Mouse (Mus musculus): ENCODE data around the gene Ndufs1.
"Not testable (repeated sequence)": the region's sequence is repeated elsewhere in the genome, so short reads cannot be mapped to it uniquely, and the experiment has no call there.

The Ndufs1 gene

DNA sequence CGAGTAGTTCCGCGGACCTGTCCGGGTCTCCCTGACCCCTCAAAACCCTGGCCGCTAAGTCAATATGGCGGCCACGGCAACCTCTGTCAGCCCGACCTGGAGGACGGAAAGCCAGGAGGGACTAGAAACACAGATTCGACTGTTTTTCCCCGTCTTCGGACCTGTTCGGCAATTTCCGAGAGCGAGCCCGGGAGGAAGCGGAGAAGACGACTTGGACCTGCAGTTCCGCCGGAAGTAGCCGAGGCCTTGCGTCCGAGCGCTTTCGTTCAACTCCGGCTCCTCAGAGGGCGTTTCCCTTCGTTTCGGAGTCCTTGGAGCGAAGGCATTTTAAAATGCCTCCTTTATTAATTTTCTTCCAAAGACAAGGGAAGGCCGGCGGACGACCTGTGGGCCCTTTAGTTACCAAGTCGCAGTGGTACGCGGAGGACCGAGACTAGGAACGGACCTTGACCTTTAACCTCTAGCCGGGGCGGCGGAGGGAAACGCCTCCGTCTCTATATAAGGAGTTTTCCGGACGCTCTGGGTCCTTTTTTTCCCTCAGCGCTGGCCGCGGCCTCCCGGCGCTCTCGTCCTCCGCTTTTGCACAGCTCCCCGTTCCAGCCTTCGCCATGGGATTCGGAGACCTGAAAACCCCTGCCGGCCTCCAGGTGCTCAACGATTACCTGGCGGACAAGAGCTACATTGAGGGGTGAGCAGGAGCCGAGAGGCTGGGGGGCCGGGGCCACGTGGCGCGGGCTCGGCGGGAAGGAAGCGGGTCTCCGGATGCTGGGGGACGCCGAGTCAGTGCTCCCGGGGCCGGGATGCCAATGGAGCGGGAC lies at the start of gene Ndufs1, which contains the start of gene Eef1b2:
TSS of gene Ndufs1 (minus strand) at position 230 of the 818 bp plus-strand sequence.
TSS of gene Eef1b2 (plus strand) at position 222 of the 818 bp plus-strand sequence.
- DNase-seq, result peak; percentile 92 to 95

DNA sequence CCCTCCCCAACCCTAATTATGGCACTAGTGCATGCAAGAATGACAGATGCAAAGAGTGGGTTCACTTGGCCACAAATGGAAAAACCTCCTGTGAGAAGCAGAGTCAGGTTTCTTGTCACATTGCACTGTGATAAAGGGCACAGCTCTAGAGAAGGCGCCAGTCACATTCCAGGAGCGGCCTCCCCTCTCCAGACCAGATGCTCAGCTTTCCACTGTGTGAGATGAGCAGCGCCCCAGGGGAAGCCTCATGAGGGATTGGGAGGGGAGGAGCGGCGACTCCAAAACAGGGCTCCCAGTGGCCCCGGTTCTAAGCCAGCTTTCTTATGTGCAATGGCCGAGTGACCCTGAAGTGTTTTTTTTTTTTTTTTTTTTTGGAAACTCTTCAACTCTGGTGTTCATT lies 49.3 kb upstream of the Ndufs1 start:
- no peak for DNase-seq

DNA sequence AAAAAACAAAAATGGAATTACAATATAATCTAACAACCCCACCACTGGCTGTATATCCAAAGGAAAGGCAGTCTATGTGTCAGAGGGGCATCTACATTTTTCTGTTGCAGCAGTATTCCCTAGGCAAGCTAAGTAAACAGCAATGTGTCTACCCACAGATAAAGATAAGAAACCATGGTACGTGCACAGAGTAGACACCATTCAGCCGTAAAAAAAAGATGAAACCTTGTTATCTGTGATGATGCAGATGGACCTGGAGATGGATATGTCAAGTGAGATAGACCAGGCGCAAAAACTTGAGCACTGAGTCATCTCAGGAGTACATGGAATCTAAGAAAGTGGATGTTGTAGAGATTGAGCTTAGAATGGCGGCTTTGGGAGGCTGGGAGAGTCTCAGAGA lies 48.4 kb upstream of the Ndufs1 start:
- no peak for DNase-seq

DNA sequence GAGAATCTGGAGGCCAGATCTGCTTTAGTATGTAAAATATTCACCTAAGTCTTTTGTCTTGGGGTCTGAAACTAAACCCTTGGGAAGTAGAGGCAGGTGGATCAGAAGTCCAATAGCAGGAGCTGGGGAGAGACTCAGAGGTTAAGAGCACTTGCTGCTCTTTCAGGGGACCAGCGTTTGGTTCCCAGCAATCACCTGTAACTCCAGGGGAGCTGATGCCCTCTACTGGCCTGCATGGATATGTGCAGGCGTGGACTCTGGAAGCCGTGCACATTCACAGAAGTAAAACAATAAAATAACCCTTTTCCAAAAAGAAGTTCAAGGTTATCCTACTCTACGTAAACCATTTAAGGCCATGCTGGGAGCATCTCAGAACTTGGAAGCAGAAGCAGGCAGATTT lies 42.6 kb upstream of the Ndufs1 start:
- DNase-seq, result no peak

DNA sequence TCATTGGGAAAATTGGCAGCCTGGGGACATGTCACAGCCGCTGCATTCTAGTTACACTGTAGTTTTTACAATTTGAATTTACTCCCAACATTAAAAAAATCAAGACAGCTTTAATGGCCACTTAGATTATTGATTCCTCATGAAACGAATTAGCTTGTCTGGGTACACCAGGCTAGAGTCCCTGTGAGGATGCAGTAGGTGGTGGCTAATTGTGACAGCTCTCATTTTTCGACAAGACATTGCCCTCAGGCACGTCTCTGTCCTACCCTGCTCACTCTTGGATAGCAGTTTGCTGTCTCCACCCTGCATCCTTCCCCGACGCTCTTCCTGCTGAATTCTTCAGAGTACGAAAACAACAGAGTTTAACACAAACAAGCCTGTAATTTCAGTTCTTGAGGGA lies 38.0 kb upstream of the Ndufs1 start:
- DNase-seq, result no peak

DNA sequence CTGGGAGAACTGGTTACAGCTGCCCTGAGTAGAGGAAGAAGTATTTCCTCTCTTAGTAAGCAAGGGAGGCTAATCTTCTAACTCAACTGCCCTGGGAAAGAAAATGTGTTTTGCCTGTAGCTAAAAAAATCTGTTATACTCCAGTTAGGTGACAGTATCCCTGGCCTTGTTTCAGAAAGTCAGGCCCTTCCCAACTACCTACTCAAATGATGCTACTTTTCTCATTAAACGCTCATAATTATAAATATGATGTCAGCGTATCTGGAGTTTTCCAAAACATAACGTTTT lies 37.6 kb upstream of the Ndufs1 start, which contains the start of gene Gpr1:
TSS of gene Gpr1 (minus strand) at position 273 of the 288 bp plus-strand sequence.
- DNase-seq, result no peak

DNA sequence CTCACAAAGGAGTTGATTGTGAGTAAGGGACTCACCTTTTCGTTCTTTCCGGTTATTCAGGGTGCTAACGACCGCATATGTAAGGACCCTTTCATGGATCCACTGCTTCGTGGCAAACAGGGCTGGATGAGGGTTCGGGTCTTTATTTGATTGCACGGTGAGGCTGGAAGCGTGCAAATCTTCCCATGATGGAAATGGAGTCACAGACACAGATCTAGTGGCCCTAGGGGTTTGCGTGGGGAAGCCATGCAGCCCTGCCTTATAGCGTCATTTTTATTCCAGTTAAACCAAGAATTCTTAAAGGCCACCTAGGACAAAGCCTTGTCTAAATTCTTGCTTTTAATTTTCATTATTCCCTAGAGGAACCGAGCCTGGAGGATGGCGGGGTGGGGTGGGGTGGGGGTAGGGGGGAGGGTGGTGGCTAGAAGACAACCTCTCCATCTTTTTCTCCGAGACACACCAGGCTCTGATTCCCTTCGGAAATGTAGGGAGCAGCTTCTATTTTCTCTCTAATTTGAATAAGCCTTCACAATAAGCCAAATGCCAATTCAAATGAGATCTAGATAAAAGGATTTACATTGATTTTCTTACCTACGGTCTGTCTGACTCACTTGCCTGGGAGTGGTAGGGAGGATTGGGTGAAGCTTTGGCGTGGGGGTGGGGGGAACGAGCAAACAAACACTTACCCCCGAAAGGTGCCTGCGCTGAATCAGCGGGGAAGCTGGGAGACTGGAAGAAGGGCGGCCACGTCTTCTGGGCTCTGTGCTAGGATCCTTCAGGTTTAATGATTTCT lies 37.0 kb upstream of the Ndufs1 start:
- DNase-seq, result no peak

DNA sequence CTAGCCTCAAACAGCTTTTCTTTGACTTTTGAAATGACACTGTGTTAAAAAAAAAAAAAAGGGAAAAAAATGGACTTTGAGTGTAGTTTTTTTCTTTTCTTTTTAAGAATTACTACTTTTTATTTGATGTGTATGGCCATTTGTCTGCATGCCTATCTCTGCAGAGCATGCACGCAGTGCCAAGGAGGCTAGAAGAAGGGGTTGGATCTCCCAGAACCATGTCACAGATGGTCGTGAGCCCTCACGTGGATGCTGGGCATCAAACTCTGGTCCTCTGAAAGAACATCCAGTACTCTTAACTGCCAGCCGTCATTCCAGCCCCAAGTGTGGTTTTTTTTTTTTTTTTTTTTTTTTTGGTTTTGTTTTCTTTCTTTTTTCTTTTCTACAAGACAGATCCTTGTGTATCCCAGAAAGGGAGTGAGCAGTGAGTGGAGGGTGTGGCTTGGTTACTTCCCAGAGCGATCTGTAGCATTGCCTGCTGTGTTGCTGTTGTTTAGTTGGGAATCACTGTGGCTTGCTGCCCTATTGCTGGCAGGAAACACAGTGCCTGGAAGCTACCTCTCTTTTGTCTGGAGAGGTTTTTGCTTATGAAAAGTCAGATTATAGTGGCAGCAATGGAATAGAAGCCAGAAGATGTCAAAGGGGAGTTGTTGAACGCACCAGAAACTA lies 33.4 kb upstream of the Ndufs1 start:
- no peak for DNase-seq

DNA sequence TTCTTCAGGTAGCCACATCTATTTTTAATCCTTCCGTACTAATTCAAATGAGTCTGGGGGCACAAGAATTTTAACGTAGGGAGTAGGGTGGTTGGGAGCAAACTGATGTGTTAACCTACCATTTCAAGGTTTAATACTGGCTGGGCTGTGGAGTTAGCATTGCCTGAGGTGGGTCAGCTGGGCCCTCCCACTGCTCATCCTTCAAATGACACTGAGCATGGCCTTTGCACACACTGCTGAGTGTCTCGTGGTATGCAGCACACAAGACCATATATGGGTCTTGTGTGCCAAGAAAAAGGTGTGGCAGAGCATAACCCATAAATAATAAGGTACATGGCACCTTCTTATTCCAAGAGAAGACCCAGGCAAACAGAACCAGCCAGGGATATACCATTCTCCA lies 31.0 kb upstream of the Ndufs1 start:
- no peak for DNase-seq

DNA sequence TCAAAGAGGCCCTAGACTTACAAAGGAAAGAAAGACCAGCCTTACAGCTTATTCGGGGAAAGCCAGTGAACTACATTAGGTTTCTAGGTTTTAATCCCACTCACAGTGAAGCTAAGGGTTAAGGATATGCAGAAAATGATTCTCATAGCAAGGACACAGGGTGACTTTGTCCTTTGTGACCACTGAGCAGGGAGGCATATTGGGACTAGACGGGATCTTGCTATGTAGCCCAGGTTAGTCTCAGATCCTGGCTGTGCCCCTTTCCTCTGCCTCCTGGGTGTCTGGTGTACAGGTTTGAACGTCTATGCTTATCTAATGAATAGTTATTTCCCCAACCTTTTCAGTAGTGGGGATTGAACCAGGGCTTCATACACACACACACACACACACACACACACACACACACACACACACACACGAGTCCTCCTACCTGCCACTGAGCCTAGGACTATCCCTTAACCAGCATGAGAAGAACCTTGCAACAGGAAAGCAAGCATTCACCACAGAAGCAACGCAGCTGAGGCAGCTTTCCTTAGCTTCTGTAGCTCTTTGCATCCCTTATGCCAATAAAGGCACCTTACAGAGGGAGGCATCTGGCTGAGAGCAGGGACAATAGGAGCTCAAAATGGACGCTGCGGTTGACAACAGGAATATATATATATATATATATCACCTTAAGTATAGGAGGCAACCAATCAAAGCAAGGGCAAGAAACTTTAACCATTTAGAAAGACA lies 28.2 kb upstream of the Ndufs1 start:
- no peak for DNase-seq

DNA sequence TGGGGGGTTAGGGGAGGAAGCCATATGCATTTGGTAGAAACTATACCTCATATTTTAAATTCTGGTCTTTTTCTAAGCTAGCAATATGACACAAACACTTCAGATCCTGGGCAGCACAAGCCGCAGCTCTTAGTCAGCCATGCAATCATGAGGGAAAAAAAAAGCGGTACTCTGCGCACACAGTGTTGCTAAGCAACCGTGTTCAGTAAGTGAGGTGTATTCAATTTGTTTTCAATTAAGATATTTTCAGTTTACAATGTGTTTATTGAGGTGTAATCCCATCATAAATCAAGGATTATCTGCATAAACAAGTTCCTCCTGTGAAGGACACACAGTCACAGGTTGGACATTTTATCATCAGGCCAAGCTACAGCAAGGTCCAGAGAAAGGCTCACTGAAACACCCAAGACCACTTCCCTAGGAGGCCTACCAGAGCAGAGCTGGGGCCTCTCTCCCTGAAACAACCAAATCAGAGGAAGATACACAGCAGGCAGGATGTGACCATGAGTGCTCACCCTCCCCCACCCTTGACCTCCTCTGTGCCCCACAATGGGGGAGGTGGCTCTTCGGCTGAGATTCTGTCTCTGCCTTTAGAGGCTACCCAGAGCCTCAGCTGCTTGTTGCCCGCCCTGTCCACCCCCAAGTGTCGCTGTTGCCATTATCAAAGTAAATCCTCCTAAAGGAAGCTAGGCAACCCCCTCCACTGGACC lies 27.5 kb upstream of the Ndufs1 start:
- DNase-seq, result no peak

DNA sequence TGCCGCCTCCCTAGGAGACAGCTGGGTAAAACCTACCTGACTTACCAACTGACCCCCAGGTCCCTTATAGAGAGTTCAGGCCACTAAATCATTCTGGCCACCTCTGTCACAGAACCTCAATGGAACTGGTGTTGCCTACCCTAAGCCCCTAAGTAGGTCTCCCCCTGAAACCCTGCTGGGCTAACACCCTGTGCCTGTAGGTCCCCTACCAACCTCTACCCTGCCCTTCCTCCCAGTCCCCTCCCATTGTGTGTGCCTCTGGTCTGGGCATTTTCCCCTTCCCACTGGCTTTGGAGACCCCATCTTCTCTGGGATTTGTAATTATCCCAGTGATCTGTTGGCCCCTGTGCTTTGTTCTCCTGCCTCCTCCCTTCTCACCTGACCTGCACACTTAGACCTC lies 26.8 kb upstream of the Ndufs1 start:
- no peak for DNase-seq

DNA sequence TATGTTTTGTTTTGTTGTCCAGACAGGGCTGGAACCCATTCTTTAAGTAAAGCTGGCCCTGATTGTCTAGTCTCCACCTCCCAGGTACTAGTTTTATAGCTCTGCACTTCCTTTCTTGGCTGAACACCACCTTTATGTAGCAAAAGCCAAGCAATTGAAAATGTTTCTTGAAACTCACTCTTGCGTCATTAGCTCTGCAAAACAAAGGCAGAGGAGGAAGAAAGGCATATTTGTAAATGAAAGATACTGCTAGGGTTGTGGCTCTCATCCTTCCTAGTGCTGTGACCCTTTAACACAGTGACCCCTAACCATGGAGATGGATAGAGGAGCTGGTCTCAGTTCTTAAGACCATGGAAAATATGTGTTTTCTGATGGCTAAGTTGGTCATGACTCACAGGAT lies 25.0 kb upstream of the Ndufs1 start:
- DNase-seq, result no peak

DNA sequence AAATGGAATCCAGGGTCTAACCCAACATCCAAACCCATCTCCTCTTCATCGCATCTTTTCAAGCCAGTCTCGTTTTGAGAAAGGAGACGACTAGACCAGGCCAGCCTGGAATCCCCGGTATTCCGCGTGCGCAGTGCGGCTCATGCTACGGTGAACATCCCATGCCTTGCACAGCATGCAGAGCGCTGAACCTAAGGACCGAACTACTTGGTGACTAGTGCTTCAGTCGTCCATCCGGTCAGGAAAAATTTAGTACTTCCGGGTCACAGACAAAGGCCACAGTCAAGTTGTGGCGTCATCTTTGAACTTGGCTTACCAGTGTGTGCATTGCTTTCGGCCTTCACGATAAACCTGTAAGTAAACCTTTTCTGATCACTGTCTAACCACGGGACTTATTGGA lies 23.7 kb upstream of the Ndufs1 start:
- no peak for DNase-seq

DNA sequence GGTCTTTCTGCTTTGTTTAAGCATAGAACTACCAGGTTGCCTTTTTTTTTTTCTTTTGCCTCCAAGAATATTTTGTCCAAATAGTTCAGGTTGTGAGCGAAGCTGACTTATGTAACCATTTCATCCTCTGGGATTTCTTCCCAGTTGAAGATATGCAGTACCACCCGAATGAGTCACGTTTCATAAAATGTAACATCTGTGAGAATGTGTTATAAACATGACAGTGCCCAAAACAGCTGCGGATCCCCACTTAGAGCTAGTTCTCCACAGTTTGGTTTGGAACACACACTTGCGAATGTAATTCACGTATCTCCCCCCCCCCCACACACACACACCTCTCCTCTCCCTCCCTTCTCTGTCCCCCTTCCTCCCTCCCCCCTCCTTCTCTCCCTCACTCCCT lies 22.8 kb upstream of the Ndufs1 start:
- DNase-seq, result no peak

DNA sequence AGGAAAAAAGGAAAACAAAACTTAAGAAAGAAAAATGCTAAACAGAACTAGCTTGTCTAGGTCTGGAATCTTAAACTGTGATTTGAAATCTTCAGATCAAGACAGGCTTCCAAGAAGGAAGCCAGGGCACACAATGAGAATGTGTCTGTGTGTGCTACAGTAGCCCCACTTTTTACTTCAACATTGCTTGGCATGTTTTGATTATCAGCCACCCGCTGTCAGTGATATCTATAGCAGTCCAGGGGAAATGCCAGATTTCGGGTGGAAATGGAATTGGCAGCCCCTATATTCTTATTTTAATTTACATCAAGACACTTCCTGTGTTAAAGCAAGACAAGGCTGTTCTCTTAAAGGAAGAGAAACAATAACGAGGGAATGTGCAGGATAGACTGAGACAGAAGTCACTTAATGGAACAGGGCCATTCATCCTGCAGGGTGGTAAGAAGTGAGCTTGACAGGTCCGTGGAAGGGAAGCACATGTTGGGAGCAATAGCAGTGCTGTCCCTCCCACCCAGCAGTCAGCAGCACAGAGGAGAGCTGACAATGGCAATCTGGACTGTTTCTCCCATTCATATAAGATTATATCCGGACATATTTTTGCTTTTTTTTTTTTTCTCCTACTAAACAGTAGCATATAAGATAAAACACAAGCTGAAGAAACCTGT lies 19.3 kb upstream of the Ndufs1 start:
- DNase-seq, result no peak

DNA sequence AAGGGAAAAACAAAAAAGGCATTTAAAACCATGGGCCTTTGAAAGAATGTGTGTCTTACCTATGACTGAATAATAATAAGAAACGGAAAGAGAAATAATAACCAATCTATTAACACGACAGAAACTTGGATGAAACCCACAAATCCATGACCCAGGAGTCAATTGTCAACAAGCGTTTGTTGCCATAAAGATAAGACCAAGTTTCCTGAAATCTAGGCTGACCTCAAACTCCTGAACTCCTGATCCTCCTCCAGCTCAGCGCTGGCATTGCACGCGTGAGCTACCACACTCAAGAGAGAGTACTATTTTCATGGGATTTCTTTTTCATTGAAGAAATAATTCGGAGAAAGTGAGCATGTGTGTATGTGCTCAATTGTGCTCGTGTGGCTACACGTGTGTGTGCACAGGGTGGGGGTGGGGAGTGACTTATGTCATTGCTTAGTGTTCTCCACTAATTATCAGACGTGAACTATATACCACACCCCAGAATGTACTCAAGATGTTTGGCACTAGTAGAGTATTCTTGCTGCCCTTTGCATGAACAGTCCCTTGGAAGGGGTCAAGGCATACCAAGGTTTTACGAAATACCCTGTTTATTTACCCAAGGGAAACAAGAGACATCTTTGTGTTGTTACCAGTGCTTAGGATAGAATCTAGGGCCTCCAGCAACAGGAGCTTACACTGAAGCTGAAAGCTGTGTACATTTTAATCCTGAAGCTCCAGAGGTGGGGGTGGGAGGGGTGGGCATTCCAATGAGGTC lies 15.9 kb upstream of the Ndufs1 start:
- no peak for DNase-seq

DNA sequence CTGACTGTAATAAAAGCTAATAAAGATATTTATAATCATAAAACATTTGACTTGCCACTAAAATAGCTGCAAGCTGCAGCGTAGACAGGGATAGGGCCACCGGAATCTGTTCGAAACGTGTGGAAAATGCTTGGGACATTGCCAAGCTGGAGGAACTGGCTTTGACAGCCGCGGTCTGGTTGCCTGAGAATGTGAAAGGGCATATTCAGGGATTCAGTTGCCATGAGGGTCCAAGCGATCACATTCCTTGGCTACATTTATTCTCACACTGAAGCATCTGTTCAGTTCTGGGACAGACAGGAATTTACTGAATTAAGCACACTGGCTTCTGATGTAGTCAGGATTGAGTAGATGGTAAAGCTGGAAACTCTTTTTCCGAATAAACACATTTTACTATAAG lies 14.2 kb upstream of the Ndufs1 start:
- no peak for DNase-seq

DNA sequence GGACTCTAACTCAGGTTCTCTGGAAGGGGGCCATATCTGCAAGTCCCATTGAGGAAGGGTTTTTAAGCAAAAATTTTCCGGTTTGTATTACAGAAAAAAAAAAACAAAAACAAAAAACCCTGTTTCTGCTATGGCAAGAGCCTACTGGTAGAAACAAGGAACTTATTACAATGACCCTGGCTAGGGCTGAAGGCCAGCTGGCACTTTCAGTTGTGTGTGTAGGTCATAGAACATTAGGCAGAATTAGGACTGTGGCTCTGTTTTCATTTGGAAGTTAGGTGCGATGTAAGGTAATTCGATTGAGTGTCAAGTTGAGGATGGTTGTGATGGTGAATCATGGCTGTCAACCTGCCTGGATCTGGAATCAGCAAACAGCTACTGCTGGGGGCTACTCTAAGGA lies 11.9 kb upstream of the Ndufs1 start:
- no peak for DNase-seq

DNA sequence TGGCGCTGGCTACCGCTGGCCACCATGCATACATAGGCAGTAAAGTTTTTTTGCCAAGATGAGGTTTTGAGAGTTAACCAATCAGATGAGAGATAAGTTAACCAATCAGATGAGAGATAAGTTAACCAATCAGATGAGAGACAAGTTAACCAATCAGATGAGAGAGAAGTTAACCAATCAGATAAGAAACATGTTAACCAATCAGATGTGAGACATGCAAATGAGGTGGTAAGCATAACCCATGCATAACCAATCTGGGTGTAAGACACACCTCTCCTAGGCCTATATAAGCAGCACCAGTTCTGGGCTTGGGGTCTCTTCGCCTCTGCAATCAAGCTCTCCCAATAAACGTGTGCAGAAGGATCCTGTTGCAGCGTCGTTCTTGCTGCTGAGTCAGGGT lies 8.8 kb upstream of the Ndufs1 start:
- not testable (repeated sequence) for DNase-seq
